Mouse (Mus musculus): ENCODE data around the gene Bpifb4.

Bpifb4 gene

DNA sequence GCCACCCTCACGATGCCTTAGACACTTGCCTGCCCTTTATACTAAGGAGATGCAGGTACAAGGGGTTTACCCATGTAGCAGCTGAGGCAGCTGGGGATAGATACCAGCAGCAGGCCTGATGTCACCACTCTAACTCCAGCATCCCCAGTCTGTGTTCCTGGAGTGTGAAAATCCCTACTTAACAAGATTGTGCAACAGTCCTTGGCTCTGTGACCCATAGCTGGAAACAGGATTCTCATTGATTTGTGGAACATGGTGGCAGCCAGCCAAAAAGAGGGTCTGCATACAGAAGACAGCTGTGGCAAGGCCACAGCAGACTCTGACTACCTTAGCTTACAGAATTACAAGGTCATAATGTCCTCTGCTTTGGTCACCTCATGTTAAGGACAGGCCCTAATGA lies 67.1 kb downstream of the Bpifb4 start:
- DNase-seq (ENCODE audit: low read depth), result no peak

- DNase-seq (ENCODE audit: low read depth), result no peak
Observed at GRCm38 (mm10) chr2:154005734-154006133, 67.7 kb downstream of the Bpifb4 start.

DNA sequence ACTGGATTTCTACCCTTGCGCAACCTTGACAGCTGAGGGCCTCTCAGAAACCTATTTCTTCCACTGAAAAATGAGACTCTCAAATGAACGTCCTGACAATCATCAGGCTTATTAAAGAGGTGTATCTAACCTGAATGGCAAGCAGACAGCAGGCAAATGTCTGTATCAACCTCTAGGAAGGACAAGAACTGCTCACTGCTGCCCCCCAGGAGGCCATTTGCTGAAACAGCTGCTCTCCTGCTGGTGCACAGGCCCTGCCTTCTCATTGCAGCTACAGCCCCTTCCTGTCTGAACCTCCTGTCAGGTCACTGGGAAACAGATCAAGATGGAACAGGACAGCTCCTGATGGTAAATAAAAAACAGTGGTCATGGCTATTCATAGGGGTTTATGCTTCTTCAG lies 68.3 kb downstream of the Bpifb4 start:
- no peak for DNase-seq (ENCODE audit: low read depth)

DNA sequence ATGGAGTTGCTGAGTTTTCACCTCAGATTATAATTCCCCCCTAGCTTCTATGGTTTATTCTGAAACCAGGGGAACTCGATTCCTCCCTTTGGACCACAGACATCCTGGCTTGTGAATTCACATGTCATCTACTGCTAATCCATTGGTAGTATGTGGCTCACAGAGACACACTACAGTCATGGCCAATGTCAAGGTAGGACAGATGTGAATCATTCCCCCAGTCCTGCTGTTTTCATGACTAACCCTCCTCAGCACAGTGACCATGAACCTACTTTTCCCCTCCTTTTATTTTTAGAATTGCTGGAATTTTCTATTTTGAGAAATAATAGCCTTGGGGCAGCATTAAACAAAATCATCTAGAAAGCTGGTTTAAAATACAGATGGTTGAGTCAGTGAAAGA lies 69.4 kb downstream of the Bpifb4 start:
- no peak for DNase-seq (ENCODE audit: low read depth)

- DNase-seq (ENCODE audit: low read depth), result no peak
Observed at GRCm38 (mm10) chr2:154007965-154008364, 70.0 kb downstream of the Bpifb4 start, which contains the start of gene Bpifa2. Bpifa2 (plus strand) TSS chr2:154008265.

All from induced T-regulatory cell, adult 2 months (primary cell).